Mouse (Mus musculus): ENCODE measurements around the gene Fam189a2.
A peak's percentile ranks its signal among the peaks of the same experiment; 100 is the strongest.

Fam189a2 gene

GRCm38 (mm10) chr19:23972881-23973649 is 57.8 kb downstream of the Fam189a2 start:
- no peak for DNase-seq (ENCODE audit: low read depth, low spot score)

- DNase-seq (ENCODE audit: low read depth, low spot score), result no peak
Measured at GRCm38 (mm10) chr19:23971391-23971790, 59.4 kb downstream of the Fam189a2 start.

GRCm38 (mm10) chr19:23970374-23970773 is 60.4 kb downstream of the Fam189a2 start:
- DNase-seq (ENCODE audit: low read depth, low spot score), result no peak

- DNase-seq (ENCODE audit: low read depth, low spot score), result no peak
Measured at GRCm38 (mm10) chr19:23968862-23969225, 62.0 kb downstream of the Fam189a2 start.

GRCm38 (mm10) chr19:23968125-23968861 is 62.5 kb downstream of the Fam189a2 start:
- DNase-seq (ENCODE audit: low read depth, low spot score), result no peak

GRCm38 (mm10) chr19:23967156-23967555 is 63.7 kb downstream of the Fam189a2 start:
- DNase-seq (ENCODE audit: low read depth, low spot score), result peak; percentile 79

- no peak for DNase-seq (ENCODE audit: low read depth, low spot score)
Measured at GRCm38 (mm10) chr19:23966376-23966775, 64.4 kb downstream of the Fam189a2 start.

GRCm38 (mm10) chr19:23964401-23964910 is 66.4 kb downstream of the Fam189a2 start:
- DNase-seq (ENCODE audit: low read depth, low spot score), result no peak

- no peak for DNase-seq (ENCODE audit: low read depth, low spot score)
Measured at GRCm38 (mm10) chr19:23961516-23961915, 69.3 kb downstream of the Fam189a2 start.

- no peak for DNase-seq (ENCODE audit: low read depth, low spot score)
Measured at GRCm38 (mm10) chr19:23960831-23961447, 69.9 kb downstream of the Fam189a2 start.

GRCm38 (mm10) chr19:23960275-23960674 is 70.5 kb downstream of the Fam189a2 start:
- DNase-seq (ENCODE audit: low read depth, low spot score), result no peak

- DNase-seq (ENCODE audit: low read depth, low spot score), result no peak
Measured at GRCm38 (mm10) chr19:23959870-23960269, 70.9 kb downstream of the Fam189a2 start.

GRCm38 (mm10) chr19:23958925-23959324 is 71.9 kb downstream of the Fam189a2 start:
- no peak for DNase-seq (ENCODE audit: low read depth, low spot score)

GRCm38 (mm10) chr19:23957563-23957962 is 73.3 kb downstream of the Fam189a2 start:
- no peak for DNase-seq (ENCODE audit: low read depth, low spot score)

GRCm38 (mm10) chr19:23956299-23956975 is 74.4 kb downstream of the Fam189a2 start:
- no peak for DNase-seq (ENCODE audit: low read depth, low spot score)

- no peak for DNase-seq (ENCODE audit: low read depth, low spot score)
Measured at GRCm38 (mm10) chr19:23955461-23955860, 75.4 kb downstream of the Fam189a2 start.

- no peak for DNase-seq (ENCODE audit: low read depth, low spot score)
Measured at GRCm38 (mm10) chr19:23948301-23949000, 82.4 kb downstream of the Fam189a2 start.

GRCm38 (mm10) chr19:23947871-23948270 is 82.9 kb downstream of the Fam189a2 start:
- no peak for DNase-seq (ENCODE audit: low read depth, low spot score)

- no peak for DNase-seq (ENCODE audit: low read depth, low spot score)
Measured at GRCm38 (mm10) chr19:23946751-23947150, 84.1 kb downstream of the Fam189a2 start.

GRCm38 (mm10) chr19:23946026-23946685 is 84.7 kb downstream of the Fam189a2 start:
- no peak for DNase-seq (ENCODE audit: low read depth, low spot score)

- no peak for DNase-seq (ENCODE audit: low read depth, low spot score)
Measured at GRCm38 (mm10) chr19:23942886-23943285, 87.9 kb downstream of the Fam189a2 start.

All from telencephalon, adult 2 months (tissue).